Mouse (Mus musculus): Measurements from ENCODE around the gene Bscl2. TPM values are rescaled to one million over a fixed set of nuclear protein-coding genes. Genes with fewer than 3 reads are reported as not detected.
"Not testable (repeated sequence)": the region's sequence is repeated elsewhere in the genome, so short reads cannot be mapped to it uniquely, and the experiment has no call there.

The Bscl2 gene
- polyA plus RNA-seq, 1 experiment from 2014 or later = 94.5 TPM

GRCm38 (mm10) chr19:8853117-8853516, 15.8 kb downstream of the Bscl2 start:
- ATAC-seq (ENCODE audit: low read depth) = no peak
- H3K4me2 ChIP-seq (ENCODE audit: low read depth, low read length) = no peak overlapping the region
- no peaks in the 10 kb centered on the region for H3K36me3 ChIP-seq (ENCODE audit: control insufficient read depth, insufficient read depth, low read length)
- H3K27ac ChIP-seq (ENCODE audit: low read depth, low read length) = no peak overlapping the region
- H3K9ac ChIP-seq (replicated peaks; ENCODE audit: low read depth, low read length) = no peak overlapping the region
- WGBS = 88% methylated on average over 3 of the region's 3 CpGs
- no peak overlapping the region for H3K4me3 ChIP-seq (ENCODE audit: low read depth, low read length)
- no peaks in the 10 kb centered on the region for H3K9me3 ChIP-seq (ENCODE audit: control insufficient read depth, low read length)
- H3K27me3 ChIP-seq (ENCODE audit: control insufficient read depth, insufficient read depth, low read length) = no peaks in the 10 kb centered on the region
- no peaks in the 10 kb centered on the region for H3K4me1 ChIP-seq (ENCODE audit: control insufficient read depth, insufficient read depth, low read length)

DNA sequence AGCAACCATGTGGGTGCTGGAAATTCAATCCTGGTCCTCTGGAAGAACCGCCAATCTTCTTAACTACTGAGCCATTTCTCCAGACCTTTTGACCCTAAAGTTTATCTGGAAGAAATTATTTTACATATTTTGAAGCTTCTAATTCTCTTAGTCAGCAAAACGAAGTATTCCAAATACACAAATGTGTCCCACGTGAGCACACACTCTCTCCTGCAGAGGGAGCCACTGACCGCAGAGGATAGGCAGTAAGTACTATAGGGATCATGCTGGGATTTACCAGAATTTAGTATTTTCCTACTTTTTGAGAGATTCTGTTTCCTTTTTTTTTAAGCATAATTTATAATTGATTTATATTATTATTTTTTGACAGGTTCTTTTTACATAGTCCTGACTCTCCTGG, 20.4 kb downstream of the Bscl2 start:
- ATAC-seq (ENCODE audit: low read depth) = no peak
- H3K9me3 ChIP-seq (ENCODE audit: control insufficient read depth, low read length) = no peaks in the 10 kb centered on the region
- H3K4me1 ChIP-seq (ENCODE audit: control insufficient read depth, insufficient read depth, low read length) = no peaks in the 10 kb centered on the region
- WGBS = 45% methylated on average over 4 of the region's 4 CpGs
- H3K9ac ChIP-seq (replicated peaks; ENCODE audit: low read depth, low read length) = no peak overlapping the region
- no peak overlapping the region for H3K27ac ChIP-seq (ENCODE audit: low read depth, low read length)
- H3K4me2 ChIP-seq (ENCODE audit: low read depth, low read length) = no peak overlapping the region
- H3K4me3 ChIP-seq (ENCODE audit: low read depth, low read length) = no peak overlapping the region
- no peaks in the 10 kb centered on the region for H3K36me3 ChIP-seq (ENCODE audit: control insufficient read depth, insufficient read depth, low read length)
- no peaks in the 10 kb centered on the region for H3K27me3 ChIP-seq (ENCODE audit: control insufficient read depth, insufficient read depth, low read length)

GRCm38 (mm10) chr19:8859018-8859417, 21.8 kb downstream of the Bscl2 start:
- Histone ChIP-seq H3K36me3 (ENCODE audit: control insufficient read depth, insufficient read depth, low read length) (no peaks in the 10 kb centered on the region), H3K4me1 (ENCODE audit: control insufficient read depth, insufficient read depth, low read length) (no peaks in the 10 kb centered on the region), H3K9me3 (ENCODE audit: control insufficient read depth, low read length) (no peaks in the 10 kb centered on the region), H3K4me3 (ENCODE audit: low read depth, low read length) (no peak overlapping the region), H3K27me3 (ENCODE audit: control insufficient read depth, insufficient read depth, low read length) (no peaks in the 10 kb centered on the region), H3K27ac (ENCODE audit: low read depth, low read length) (no peak overlapping the region), H3K9ac (replicated peaks; ENCODE audit: low read depth, low read length) (no peak overlapping the region), H3K4me2 (ENCODE audit: low read depth, low read length) (no peak overlapping the region)
- no peak for ATAC-seq (ENCODE audit: low read depth)
- WGBS = 17% methylated on average over 1 of the region's 1 CpGs

DNA sequence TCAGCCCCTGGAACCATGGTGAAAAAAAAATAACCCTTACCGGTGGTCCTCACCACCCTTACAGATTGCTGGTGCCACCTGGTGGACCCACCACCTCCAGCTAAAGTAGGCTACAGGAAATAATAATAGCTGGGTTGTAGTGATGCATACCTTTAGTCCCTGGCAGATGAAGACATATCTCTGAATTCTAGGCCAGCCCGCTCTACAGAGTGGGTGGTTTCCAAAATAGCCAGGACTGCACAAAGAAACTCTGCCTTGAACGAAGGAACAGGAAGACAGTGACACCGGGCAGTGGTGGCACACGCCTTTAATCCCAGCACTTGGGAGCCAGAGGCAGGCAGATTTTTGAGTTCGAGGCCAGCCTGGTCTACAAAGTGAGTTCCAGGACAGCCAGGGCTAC, 27.0 kb downstream of the Bscl2 start:
- Histone ChIP-seq H3K9ac (replicated peaks; ENCODE audit: low read depth, low read length) (no peak overlapping the region), H3K27ac (ENCODE audit: low read depth, low read length) (no peak overlapping the region), H3K4me3 (ENCODE audit: low read depth, low read length) (no peak overlapping the region), H3K27me3 (ENCODE audit: control insufficient read depth, insufficient read depth, low read length) (no peaks in the 10 kb centered on the region), H3K36me3 (ENCODE audit: control insufficient read depth, insufficient read depth, low read length) (no peaks in the 10 kb centered on the region), H3K4me2 (ENCODE audit: low read depth, low read length) (no peak overlapping the region), H3K9me3 (ENCODE audit: control insufficient read depth, low read length) (no peaks in the 10 kb centered on the region), H3K4me1 (ENCODE audit: control insufficient read depth, insufficient read depth, low read length) (no peaks in the 10 kb centered on the region)
- WGBS = 87% methylated on average over 6 of the region's 6 CpGs
- ATAC-seq (ENCODE audit: low read depth) = no peak

DNA sequence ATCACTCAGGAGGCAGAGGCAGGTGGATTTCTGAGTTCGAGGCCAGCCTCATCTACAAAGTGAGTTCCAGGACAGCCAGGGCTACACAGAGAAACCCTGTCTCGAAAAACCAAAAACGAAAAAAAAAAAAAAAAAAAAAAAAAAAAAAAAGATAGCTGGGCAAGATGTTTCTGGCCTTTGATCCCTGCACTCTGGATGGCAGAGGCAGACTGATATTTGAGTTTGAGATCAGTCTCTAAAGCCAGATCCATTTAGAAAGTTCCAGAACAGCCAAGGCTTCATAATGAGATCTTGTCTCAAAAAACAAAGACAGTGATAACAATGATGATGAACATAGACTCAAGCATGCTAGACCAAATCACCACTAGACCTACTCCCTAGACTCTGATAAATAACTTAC, 33.1 kb downstream of the Bscl2 start:
- not testable (repeated sequence) for H3K4me3 ChIP-seq (ENCODE audit: low read depth, low read length); H3K27ac ChIP-seq (ENCODE audit: low read depth, low read length); H3K9ac ChIP-seq (replicated peaks; ENCODE audit: low read depth, low read length)

DNA sequence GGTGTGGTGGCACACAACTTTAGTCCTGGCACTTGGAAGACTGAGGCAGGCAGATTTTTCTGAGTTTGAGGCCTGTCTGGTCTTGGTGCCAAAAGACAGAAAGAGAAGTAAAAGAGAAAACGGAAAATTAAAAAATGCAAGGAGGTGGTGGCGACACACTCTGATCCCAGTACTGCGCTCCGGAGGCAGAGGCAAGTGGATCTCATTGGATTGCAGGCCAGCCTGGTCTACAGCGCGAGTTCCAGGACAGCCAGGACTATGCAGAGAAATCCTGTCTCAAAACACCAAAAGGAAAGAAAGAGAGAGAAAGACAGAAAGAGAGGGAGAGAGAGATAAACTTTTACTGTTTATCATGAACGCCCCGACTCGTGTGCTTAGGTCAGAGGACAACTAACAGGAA, 33.6 kb downstream of the Bscl2 start:
- peaks cover 25% of the 10 kb centered on the region for H3K36me3 ChIP-seq (ENCODE audit: control insufficient read depth, insufficient read depth, low read length)
- peak overlapping the region; percentile 90 for H3K4me2 ChIP-seq (ENCODE audit: low read depth, low read length)
- H3K4me1 ChIP-seq (ENCODE audit: control insufficient read depth, insufficient read depth, low read length) = peaks cover 11% of the 10 kb centered on the region
- peak overlapping the region; percentile 98 for H3K4me3 ChIP-seq (ENCODE audit: low read depth, low read length)
- 61% methylated on average over 9 of the region's 9 CpGs for WGBS
- ATAC-seq (ENCODE audit: low read depth) = peak; percentile 33
- no peaks in the 10 kb centered on the region for H3K9me3 ChIP-seq (ENCODE audit: control insufficient read depth, low read length)
- H3K27ac ChIP-seq (ENCODE audit: low read depth, low read length) = peak overlapping the region; percentile 78
- H3K27me3 ChIP-seq (ENCODE audit: control insufficient read depth, insufficient read depth, low read length) = no peaks in the 10 kb centered on the region; the same call in 1 of the 2 replicates
- peak overlapping the region; percentile 97 for H3K9ac ChIP-seq (replicated peaks; ENCODE audit: low read depth, low read length)

More for the DNA sequence above, 33.1 kb downstream of the Bscl2 start:
- ATAC-seq (ENCODE audit: low read depth); H3K27me3 ChIP-seq (ENCODE audit: control insufficient read depth, insufficient read depth, low read length); H3K9me3 ChIP-seq (ENCODE audit: control insufficient read depth, low read length); H3K4me2 ChIP-seq (ENCODE audit: low read depth, low read length): not testable (repeated sequence)
- 95% methylated on average over 3 of the region's 3 CpGs for WGBS
- Histone ChIP-seq H3K4me1 (ENCODE audit: control insufficient read depth, insufficient read depth, low read length) (peaks cover 11% of the 10 kb centered on the region), H3K36me3 (ENCODE audit: control insufficient read depth, insufficient read depth, low read length) (peaks cover 20% of the 10 kb centered on the region)

DNA sequence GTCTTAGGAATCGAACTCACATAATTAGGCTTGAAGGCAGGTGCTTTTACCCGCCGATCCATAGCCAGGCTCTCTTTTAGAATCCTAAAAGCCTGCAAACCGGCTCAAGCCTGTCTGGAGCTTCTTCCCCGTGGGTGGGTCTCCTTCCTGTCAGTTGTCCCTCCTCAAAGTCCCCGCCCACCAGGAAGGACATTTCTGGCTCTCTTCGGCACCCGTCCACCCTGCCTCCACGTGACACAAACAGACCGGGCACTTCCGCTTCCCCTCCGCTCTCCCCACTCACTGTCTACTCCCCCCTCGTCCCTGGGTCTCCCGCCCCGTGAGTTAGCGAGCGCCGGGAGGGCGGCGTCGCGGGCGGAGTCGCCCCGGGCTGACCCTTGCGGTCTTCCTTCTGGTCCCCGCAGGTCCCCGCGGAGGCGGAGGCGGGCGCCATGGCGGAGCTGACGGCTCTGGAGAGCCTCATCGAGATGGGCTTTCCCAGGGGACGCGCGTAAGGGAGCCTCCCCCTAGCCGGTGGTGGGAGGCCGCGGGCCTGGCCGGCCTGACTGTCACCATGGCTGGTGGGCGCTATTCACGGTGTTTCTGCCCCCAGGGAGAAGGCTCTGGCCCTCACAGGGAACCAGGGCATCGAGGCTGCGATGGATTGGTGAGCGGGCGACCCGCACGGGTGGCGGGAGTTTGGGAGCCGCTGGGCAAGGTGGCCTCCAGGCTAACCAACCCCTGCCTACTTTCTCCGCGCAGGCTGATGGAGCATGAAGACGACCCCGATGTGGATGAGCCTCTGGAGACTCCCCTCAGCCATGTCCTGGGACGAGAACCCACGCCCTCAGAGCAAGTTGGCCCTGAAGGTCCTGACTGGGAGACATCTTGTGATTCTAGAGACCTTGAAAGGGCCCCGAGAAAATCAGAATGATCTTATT, 34.3 kb downstream of the Bscl2 start, which contains the start of gene Ubxn1:
Ubxn1 (plus strand) TSS at position 230 of the 920 bp plus-strand sequence.
- Histone ChIP-seq H3K27me3 (ENCODE audit: control insufficient read depth, insufficient read depth, low read length) (no peaks in the 10 kb centered on the region; the same call in 1 of the 2 replicates), H3K36me3 (ENCODE audit: control insufficient read depth, insufficient read depth, low read length) (peaks cover 30% of the 10 kb centered on the region), H3K4me2 (ENCODE audit: low read depth, low read length) (peak within 1 kb of the TSS; percentile 90), H3K9ac (replicated peaks; ENCODE audit: low read depth, low read length) (peak within 1 kb of the TSS; percentile 97), H3K4me1 (ENCODE audit: control insufficient read depth, insufficient read depth, low read length) (peaks cover 11% of the 10 kb centered on the region), H3K4me3 (ENCODE audit: low read depth, low read length) (peak within 1 kb of the TSS; percentile 98), H3K9me3 (ENCODE audit: control insufficient read depth, low read length) (no peaks in the 10 kb centered on the region), H3K27ac (ENCODE audit: low read depth, low read length) (peak within 1 kb of the TSS; percentile 78)
- peak; percentile 98 for ATAC-seq (ENCODE audit: low read depth)
- under 1% methylated on average over 56 of the region's 59 CpGs for WGBS

DNA sequence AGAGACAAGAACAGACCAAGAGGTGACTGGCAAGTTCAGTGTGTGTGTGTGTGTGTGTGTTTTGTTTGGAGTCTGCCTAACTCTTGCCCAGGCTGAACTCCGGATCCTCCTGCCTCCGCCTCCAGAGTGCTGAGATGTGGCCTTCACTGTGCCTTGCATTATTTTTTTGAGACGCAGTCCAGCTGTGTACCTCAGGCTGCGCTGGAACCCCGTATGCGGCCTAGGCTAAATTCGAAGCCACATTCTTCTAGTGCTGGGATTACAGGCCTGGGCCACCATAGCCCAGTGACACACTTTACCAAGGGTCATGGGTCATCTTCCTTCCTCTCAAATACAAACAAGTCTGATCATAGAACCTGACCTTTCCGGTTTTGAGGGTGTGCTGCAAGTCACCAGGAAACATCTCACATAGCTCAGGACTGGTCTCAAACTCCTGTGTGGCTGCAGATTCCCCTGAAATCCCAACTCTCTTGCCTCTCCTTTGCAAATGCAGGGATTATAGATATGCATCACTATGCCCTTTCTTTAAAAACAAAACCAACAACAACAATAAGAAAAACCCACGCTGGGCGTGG, 35.1 kb downstream of the Bscl2 start:
- Histone ChIP-seq H3K36me3 (ENCODE audit: control insufficient read depth, insufficient read depth, low read length) (peaks cover 34% of the 10 kb centered on the region), H3K27ac (ENCODE audit: low read depth, low read length) (no peak overlapping the region)
- ATAC-seq (ENCODE audit: low read depth) = no peak

DNA sequence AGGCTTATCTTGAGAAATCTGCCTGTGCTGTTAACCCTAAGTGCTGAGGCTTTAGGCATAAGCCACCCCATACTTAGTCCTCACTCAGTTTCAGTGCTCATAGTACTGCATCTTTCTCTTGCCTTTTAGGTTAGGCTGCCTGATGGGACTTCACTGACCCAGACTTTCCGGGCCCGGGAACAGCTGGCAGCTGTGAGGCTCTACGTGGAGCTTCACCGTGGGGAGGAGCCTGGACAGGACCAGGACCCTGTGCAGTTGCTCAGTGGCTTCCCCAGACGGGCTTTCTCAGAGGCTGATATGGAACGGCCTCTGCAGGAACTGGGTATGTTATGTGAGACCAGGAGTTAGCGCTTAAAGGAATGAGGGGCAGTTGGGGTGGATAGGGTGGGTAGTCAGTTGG, 37.8 kb downstream of the Bscl2 start:
- WGBS = 95% methylated on average over 7 of the region's 7 CpGs
- no peak for ATAC-seq (ENCODE audit: low read depth)
- Histone ChIP-seq H3K4me1 (ENCODE audit: control insufficient read depth, insufficient read depth, low read length) (peaks cover 19% of the 10 kb centered on the region), H3K27me3 (ENCODE audit: control insufficient read depth, insufficient read depth, low read length) (no peaks in the 10 kb centered on the region; the same call in 1 of the 2 replicates), H3K36me3 (ENCODE audit: control insufficient read depth, insufficient read depth, low read length) (peaks cover 34% of the 10 kb centered on the region), H3K4me2 (ENCODE audit: low read depth, low read length) (no peak overlapping the region), H3K27ac (ENCODE audit: low read depth, low read length) (no peak overlapping the region), H3K9me3 (ENCODE audit: control insufficient read depth, low read length) (no peaks in the 10 kb centered on the region), H3K4me3 (ENCODE audit: low read depth, low read length) (no peak overlapping the region), H3K9ac (replicated peaks; ENCODE audit: low read depth, low read length) (no peak overlapping the region)

More for the DNA sequence above, 35.1 kb downstream of the Bscl2 start:
- H3K4me3 ChIP-seq (ENCODE audit: low read depth, low read length) = peak overlapping the region; percentile 98
- 80% methylated on average over 10 of the region's 10 CpGs for WGBS
- no peaks in the 10 kb centered on the region for H3K9me3 ChIP-seq (ENCODE audit: control insufficient read depth, low read length)
- peak overlapping the region; percentile 97 for H3K9ac ChIP-seq (replicated peaks; ENCODE audit: low read depth, low read length)
- H3K4me2 ChIP-seq (ENCODE audit: low read depth, low read length) = peak overlapping the region; percentile 90
- no peaks in the 10 kb centered on the region; the same call in 1 of the 2 replicates for H3K27me3 ChIP-seq (ENCODE audit: control insufficient read depth, insufficient read depth, low read length)
- peaks cover 11% of the 10 kb centered on the region for H3K4me1 ChIP-seq (ENCODE audit: control insufficient read depth, insufficient read depth, low read length)
